Mouse (Mus musculus): Measurements from ENCODE around the gene Lars2. TPM values are rescaled to one million over a fixed set of nuclear protein-coding genes. Genes with fewer than 3 reads are reported as not detected.

Lars2 gene
- polyA plus RNA-seq, 1 experiment = 579 TPM

DNA sequence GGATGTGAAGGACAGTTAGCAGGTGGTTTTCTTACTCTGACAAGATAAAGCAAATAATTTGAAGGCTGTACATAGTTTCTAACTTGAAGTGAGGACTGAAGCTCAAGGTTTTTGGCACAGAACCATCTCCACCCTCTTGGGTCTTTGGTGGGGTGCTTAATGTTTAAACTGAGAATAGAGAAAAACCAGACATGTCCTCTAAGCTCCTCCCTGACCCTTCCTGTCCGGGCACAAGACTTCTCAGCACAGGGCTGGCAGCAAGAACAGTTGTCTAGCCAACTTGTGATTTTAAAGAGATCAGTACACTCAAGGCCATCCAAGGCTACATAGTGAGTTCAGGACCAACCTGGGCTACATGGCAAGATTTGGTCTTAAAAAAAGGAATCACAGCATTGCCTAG, 138.9 kb downstream of the Lars2 start:
- Histone ChIP-seq H3K4me2 (ENCODE audit: low read depth) (no peak overlapping the region), H3K27me3 (ENCODE audit: control insufficient read depth, insufficient read depth, insufficient read length) (no peaks in the 10 kb centered on the region), H3ac (ENCODE audit: control insufficient read depth, insufficient read length) (no peak overlapping the region), H3K36me3 (ENCODE audit: control insufficient read depth, insufficient read depth) (peaks cover 16% of the 10 kb centered on the region), H3K79me2 (ENCODE audit: control insufficient read depth, insufficient read depth) (no peaks in the 10 kb centered on the region), H3K4me3 (no peak overlapping the region)
- no peak for TF ChIP-seq MAX (IDR thresholded peaks at IDR 0.05; ENCODE audit: low read depth)
- no peak for TF ChIP-seq MYOG (IDR thresholded peaks at IDR 0.05; ENCODE audit: control insufficient read depth in 1 of 3, insufficient read depth in 1 of 3, insufficient read length in 2 of 3, low read depth in 2 of 3)
- no peak for TF ChIP-seq CEBPB (IDR thresholded peaks at IDR 0.05; ENCODE audit: insufficient read depth, poor library complexity, severe bottlenecking)
- TF ChIP-seq POLR2AphosphoS2 (IDR thresholded peaks at IDR 0.05; ENCODE audit: insufficient read length, low read depth) = no peak
- no peak for TF ChIP-seq SRF (IDR thresholded peaks at IDR 0.05; ENCODE audit: control insufficient read depth, insufficient read length, low read depth)
- TF ChIP-seq POLR2A (IDR thresholded peaks at IDR 0.05; ENCODE audit: insufficient read length, low read depth) = no peak
- TF ChIP-seq MYOD1 (IDR thresholded peaks at IDR 0.05; ENCODE audit: control insufficient read depth in 1 of 3, insufficient read length in 2 of 3, low read depth in 2 of 3) = no peak
- TF ChIP-seq USF1 (IDR thresholded peaks at IDR 0.05; ENCODE audit: low read depth) = no peak
- TF ChIP-seq TCF12 (IDR thresholded peaks at IDR 0.05; ENCODE audit: insufficient read depth, poor library complexity, severe bottlenecking) = no peak
- no peak for TF ChIP-seq REST (IDR thresholded peaks at IDR 0.05; ENCODE audit: insufficient read depth, insufficient read length)
- TF ChIP-seq E2F4 (IDR thresholded peaks at IDR 0.05; ENCODE audit: insufficient read depth) = no peak
- no peak for TF ChIP-seq TCF3 (IDR thresholded peaks at IDR 0.05; ENCODE audit: insufficient read length, low read depth)

DNA sequence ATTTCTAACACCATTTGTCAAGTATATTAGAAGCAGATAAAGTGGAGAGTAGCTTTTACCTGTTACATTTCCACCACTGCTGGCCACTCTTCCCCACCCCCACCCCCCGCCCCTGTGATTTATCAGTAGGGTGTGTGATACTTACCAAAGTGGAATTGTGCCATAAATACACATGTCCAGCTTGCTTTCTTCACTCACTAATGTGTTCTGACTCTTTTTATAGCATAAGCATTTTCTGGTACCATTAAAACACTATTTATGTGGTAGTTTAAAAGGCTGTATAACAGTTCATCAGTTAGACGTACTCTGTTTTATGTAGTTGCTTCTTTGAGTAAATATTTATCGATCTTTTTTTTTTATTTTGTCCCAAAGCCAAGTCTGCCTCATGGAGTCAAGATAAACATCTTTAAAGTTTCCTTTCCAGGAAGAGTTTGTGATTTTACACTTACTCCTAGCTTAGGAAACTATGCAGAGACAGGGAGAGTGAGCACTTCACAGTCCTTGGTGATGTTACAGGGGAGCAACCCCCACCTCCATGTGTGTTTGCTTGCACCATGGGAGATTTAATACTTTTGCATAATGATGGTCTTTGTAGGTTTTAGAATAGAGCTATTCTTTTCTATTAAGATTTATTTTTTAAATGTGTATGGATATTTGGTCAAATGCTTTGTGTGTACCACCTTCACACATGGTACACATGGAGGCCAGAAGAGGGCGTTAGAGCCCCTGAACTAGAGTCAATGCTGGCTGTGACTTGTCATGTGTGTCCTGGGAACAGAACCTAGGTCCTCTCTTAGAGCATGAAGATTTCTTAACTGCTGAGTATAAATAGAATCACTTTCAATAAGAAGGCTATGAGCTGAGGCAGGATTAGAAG, 139.8 kb downstream of the Lars2 start:
- H3K79me2 ChIP-seq (ENCODE audit: control insufficient read depth, insufficient read depth) = no peaks in the 10 kb centered on the region
- no peak overlapping the region for H3K4me3 ChIP-seq
- no peak overlapping the region for H3K4me2 ChIP-seq (ENCODE audit: low read depth)
- TF ChIP-seq E2F4 (IDR thresholded peaks at IDR 0.05; ENCODE audit: insufficient read depth) = no peak
- no peak for TF ChIP-seq TCF3 (IDR thresholded peaks at IDR 0.05; ENCODE audit: insufficient read length, low read depth)
- no peak for TF ChIP-seq MYOG (IDR thresholded peaks at IDR 0.05; ENCODE audit: control insufficient read depth in 1 of 3, insufficient read depth in 1 of 3, insufficient read length in 2 of 3, low read depth in 2 of 3)
- H3ac ChIP-seq (ENCODE audit: control insufficient read depth, insufficient read length) = no peak overlapping the region
- H3K27me3 ChIP-seq (ENCODE audit: control insufficient read depth, insufficient read depth, insufficient read length) = no peaks in the 10 kb centered on the region
- H3K36me3 ChIP-seq (ENCODE audit: control insufficient read depth, insufficient read depth) = peaks cover 19% of the 10 kb centered on the region

DNA sequence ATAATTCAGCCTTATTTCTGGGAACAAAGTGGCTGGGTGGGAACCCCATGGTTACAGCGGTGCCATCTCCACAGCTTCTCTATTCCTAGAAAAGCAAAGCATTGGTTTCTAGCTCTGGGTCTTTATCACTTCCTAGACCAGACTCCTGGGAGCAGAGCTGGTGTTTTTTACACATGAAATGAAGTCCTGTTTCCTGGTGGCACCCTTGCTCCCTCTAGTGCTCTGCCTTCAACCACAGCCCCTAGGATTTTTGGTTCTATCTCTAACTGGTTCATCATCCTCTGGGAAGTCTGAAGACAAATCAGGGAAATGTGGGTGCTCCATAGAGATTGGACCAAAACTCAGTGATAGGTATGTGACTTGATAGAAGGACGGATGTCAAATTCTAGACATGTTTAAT, 140.7 kb downstream of the Lars2 start:
- TF ChIP-seq MYOG (IDR thresholded peaks at IDR 0.05; ENCODE audit: control insufficient read depth in 1 of 3, insufficient read depth in 1 of 3, insufficient read length in 2 of 3, low read depth in 2 of 3) (no peak), POLR2AphosphoS2 (IDR thresholded peaks at IDR 0.05; ENCODE audit: insufficient read length, low read depth) (no peak), TCF12 (IDR thresholded peaks at IDR 0.05; ENCODE audit: insufficient read depth, poor library complexity, severe bottlenecking) (no peak), SRF (IDR thresholded peaks at IDR 0.05; ENCODE audit: control insufficient read depth, insufficient read length, low read depth) (no peak), MYOD1 (IDR thresholded peaks at IDR 0.05; ENCODE audit: control insufficient read depth in 1 of 3, insufficient read length in 2 of 3, low read depth in 2 of 3) (no peak), E2F4 (IDR thresholded peaks at IDR 0.05; ENCODE audit: insufficient read depth) (no peak), REST (IDR thresholded peaks at IDR 0.05; ENCODE audit: insufficient read depth, insufficient read length) (no peak), CEBPB (IDR thresholded peaks at IDR 0.05; ENCODE audit: insufficient read depth, poor library complexity, severe bottlenecking) (no peak), POLR2A (IDR thresholded peaks at IDR 0.05; ENCODE audit: insufficient read length, low read depth) (no peak), USF1 (IDR thresholded peaks at IDR 0.05; ENCODE audit: low read depth) (no peak), TCF3 (IDR thresholded peaks at IDR 0.05; ENCODE audit: insufficient read length, low read depth) (no peak), MAX (IDR thresholded peaks at IDR 0.05; ENCODE audit: low read depth) (no peak)
- H3K36me3 ChIP-seq (ENCODE audit: control insufficient read depth, insufficient read depth) = peaks cover 26% of the 10 kb centered on the region
- no peak overlapping the region for H3ac ChIP-seq (ENCODE audit: control insufficient read depth, insufficient read length)
- H3K4me3 ChIP-seq = no peak overlapping the region
- no peaks in the 10 kb centered on the region for H3K79me2 ChIP-seq (ENCODE audit: control insufficient read depth, insufficient read depth)
- no peaks in the 10 kb centered on the region for H3K27me3 ChIP-seq (ENCODE audit: control insufficient read depth, insufficient read depth, insufficient read length)
- no peak overlapping the region for H3K4me2 ChIP-seq (ENCODE audit: low read depth)

DNA sequence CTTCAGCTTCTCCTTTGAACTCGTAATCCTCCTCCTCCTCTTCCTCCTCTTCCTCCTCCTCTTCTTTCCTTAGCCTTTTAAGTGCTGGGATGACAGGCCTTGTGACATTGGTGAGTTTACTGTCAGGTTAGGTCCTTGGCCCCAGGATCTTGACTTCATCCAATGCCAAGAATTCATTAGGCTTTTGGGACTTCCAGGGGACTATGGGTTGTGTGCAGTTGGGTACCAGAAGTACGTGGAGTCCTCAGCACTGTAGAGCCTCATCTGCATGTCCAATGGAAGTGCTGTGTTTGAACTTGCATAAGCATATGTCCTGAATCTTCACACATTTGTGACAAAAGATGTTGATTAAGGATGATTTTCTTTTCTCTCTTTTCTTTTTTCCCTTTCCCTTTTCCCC, 142.3 kb downstream of the Lars2 start:
- Histone ChIP-seq H3K36me3 (ENCODE audit: control insufficient read depth, insufficient read depth) (peaks cover 21% of the 10 kb centered on the region), H3K79me2 (ENCODE audit: control insufficient read depth, insufficient read depth) (no peaks in the 10 kb centered on the region), H3K4me3 (no peak overlapping the region), H3K27me3 (ENCODE audit: control insufficient read depth, insufficient read depth, insufficient read length) (no peaks in the 10 kb centered on the region), H3ac (ENCODE audit: control insufficient read depth, insufficient read length) (no peak overlapping the region), H3K4me2 (ENCODE audit: low read depth) (no peak overlapping the region)
- TF ChIP-seq MYOD1 (IDR thresholded peaks at IDR 0.05; ENCODE audit: control insufficient read depth in 1 of 3, insufficient read length in 2 of 3, low read depth in 2 of 3) (no peak), MYOG (IDR thresholded peaks at IDR 0.05; ENCODE audit: control insufficient read depth in 1 of 3, insufficient read depth in 1 of 3, insufficient read length in 2 of 3, low read depth in 2 of 3) (no peak), CEBPB (IDR thresholded peaks at IDR 0.05; ENCODE audit: insufficient read depth, poor library complexity, severe bottlenecking) (no peak), POLR2AphosphoS2 (IDR thresholded peaks at IDR 0.05; ENCODE audit: insufficient read length, low read depth) (no peak), TCF12 (IDR thresholded peaks at IDR 0.05; ENCODE audit: insufficient read depth, poor library complexity, severe bottlenecking) (no peak), USF1 (IDR thresholded peaks at IDR 0.05; ENCODE audit: low read depth) (no peak), TCF3 (IDR thresholded peaks at IDR 0.05; ENCODE audit: insufficient read length, low read depth) (no peak), POLR2A (IDR thresholded peaks at IDR 0.05; ENCODE audit: insufficient read length, low read depth) (no peak), REST (IDR thresholded peaks at IDR 0.05; ENCODE audit: insufficient read depth, insufficient read length) (no peak), MAX (IDR thresholded peaks at IDR 0.05; ENCODE audit: low read depth) (no peak), SRF (IDR thresholded peaks at IDR 0.05; ENCODE audit: control insufficient read depth, insufficient read length, low read depth) (no peak), E2F4 (IDR thresholded peaks at IDR 0.05; ENCODE audit: insufficient read depth) (no peak)
